Mouse (Mus musculus) layer of hippocampus, adult 2 months (tissue): ENCODE results near the gene Pex14. TPM values are rescaled to one million over a fixed set of nuclear protein-coding genes. Genes with fewer than 3 reads are reported as not detected.

Source experiments
- DNase-seq, 2 experiments: peaks; one replicate each; pipeline ENCODE4 v3.0.0; 2022; ENCODE audit warnings: low spot score in 2 of 2
- H3K27ac ChIP-seq: fragments of 200-600 bp; 2 replicates; pipeline ENCODE4 v1.8.1; 2022
- H3K4me3 ChIP-seq: fragments of 200-600 bp; 2 replicates; pipeline ENCODE4 v1.8.1; 2022; ENCODE audit warnings: mild to moderate bottlenecking
- CTCF ChIP-seq: fragments of 200-600 bp; conservative IDR thresholded peaks from 2 replicates; pipeline ENCODE4 v1.8.1; 2022; ENCODE audit warnings: antibody characterized with exemption, mild to moderate bottlenecking, moderate library complexity
- long read RNA-seq, 2 experiments: library from polyadenylated mRNA; stranded (forward); transcript quantifications; one replicate each; pipeline ENCODE4 v2.0.0; 2021; ENCODE audit warnings: borderline mapping rate in 2 of 2
- total RNA-seq, 2 experiments: library from RNA; stranded (reverse); gene quantifications; 2 replicates each; pipeline ENCODE4 v1.2.3; 2021

The Pex14 gene
- 10 to 100 TPM; 47.8 to 48.5 TPM for total RNA-seq
- long read RNA-seq, experiment 1, transcript Pex14-201 (9 exons, 2,006 nt): major isoform, 78 of 92 reads
- long read RNA-seq, experiment 1, partial matches to known transcripts: 8 of 92 reads
- long read RNA-seq, experiment 1, other reads (novel, unspliced or antisense): 6 of 92 reads
- long read RNA-seq, experiment 2, transcript Pex14-201 (9 exons, 2,006 nt): major isoform, 117 of 133 reads
- long read RNA-seq, experiment 2, partial matches to known transcripts: 5 of 133 reads
- long read RNA-seq, experiment 2, other reads (novel, unspliced or antisense): 11 of 133 reads

GRCm38 (mm10) chr4:149099369-149100017 is at the start of gene Pex14:
TSS of gene Pex14 (minus strand) at chr4:149099876.
- H3K27ac ChIP-seq: peak within 1 kb of the TSS; percentile 95
- peak; percentile 90 to 93 for DNase-seq
- no peak for TF ChIP-seq CTCF
- peak within 1 kb of the TSS; percentile 90 for H3K4me3 ChIP-seq

- no peak for TF ChIP-seq CTCF
- no peak overlapping the region for H3K4me3 ChIP-seq
- H3K27ac ChIP-seq: no peak overlapping the region
- no peak for DNase-seq
Measured at GRCm38 (mm10) chr4:149149196-149149595, 49.5 kb upstream of the Pex14 start.

GRCm38 (mm10) chr4:149148084-149148483 is 48.4 kb upstream of the Pex14 start:
- DNase-seq: no peak
- TF ChIP-seq CTCF: no peak

GRCm38 (mm10) chr4:149147528-149147927 is 47.9 kb upstream of the Pex14 start:
- Histone ChIP-seq H3K4me3 (no peak overlapping the region), H3K27ac (no peak overlapping the region)
- no peak for TF ChIP-seq CTCF
- DNase-seq: no peak

More at GRCm38 (mm10) chr4:149148084-149148483, 48.4 kb upstream of the Pex14 start:
- H3K4me3 ChIP-seq: no peak overlapping the region
- no peak overlapping the region for H3K27ac ChIP-seq

GRCm38 (mm10) chr4:149145151-149145550 is 45.5 kb upstream of the Pex14 start:
- DNase-seq: no peak
- no peak for TF ChIP-seq CTCF
- Histone ChIP-seq H3K27ac (no peak overlapping the region), H3K4me3 (no peak overlapping the region)

- peak; percentile 85 to 88 for DNase-seq
- Histone ChIP-seq H3K27ac (no peak overlapping the region), H3K4me3 (no peak overlapping the region)
- peak; percentile 98; the same call in 1 of the 2 replicates for TF ChIP-seq CTCF
Measured at GRCm38 (mm10) chr4:149144459-149144858, 44.8 kb upstream of the Pex14 start.

GRCm38 (mm10) chr4:149143594-149143993 is 43.9 kb upstream of the Pex14 start:
- Histone ChIP-seq H3K4me3 (no peak overlapping the region), H3K27ac (no peak overlapping the region)
- no peak for TF ChIP-seq CTCF
- no peak for DNase-seq

GRCm38 (mm10) chr4:149138515-149138914 is 38.8 kb upstream of the Pex14 start:
- TF ChIP-seq CTCF: no peak
- no peak for DNase-seq
- no peak overlapping the region for H3K27ac ChIP-seq
- H3K4me3 ChIP-seq: no peak overlapping the region

GRCm38 (mm10) chr4:149136982-149137770 is 37.5 kb upstream of the Pex14 start, which contains the start of gene Cenps:
TSS of gene Cenps (minus strand) at chr4:149137629.
- DNase-seq: peak; percentile 73 to 90
- TF ChIP-seq CTCF: peak; percentile 99
- Histone ChIP-seq H3K4me3 (peak within 1 kb of the TSS; percentile 83), H3K27ac (peak within 1 kb of the TSS; percentile 78)

GRCm38 (mm10) chr4:149136116-149136850 is 36.6 kb upstream of the Pex14 start:
- Histone ChIP-seq H3K4me3 (peak overlapping the region; percentile 83), H3K27ac (no peak overlapping the region; the same call in 1 of the 2 replicates)
- no peak for TF ChIP-seq CTCF
- DNase-seq: no peak

- TF ChIP-seq CTCF: no peak
- DNase-seq: no peak
- Histone ChIP-seq H3K4me3 (no peak overlapping the region), H3K27ac (no peak overlapping the region)
Measured at GRCm38 (mm10) chr4:149133395-149133794, 33.7 kb upstream of the Pex14 start.

- no peak for TF ChIP-seq CTCF
- Histone ChIP-seq H3K27ac (no peak overlapping the region), H3K4me3 (no peak overlapping the region)
- DNase-seq: no peak
Measured at GRCm38 (mm10) chr4:149131789-149132565, 32.3 kb upstream of the Pex14 start.
